Mouse (Mus musculus): ENCODE data around the gene Gm20388. TPM values are rescaled to one million over a fixed set of nuclear protein-coding genes. Genes with fewer than 3 reads are reported as not detected.
A peak's percentile ranks its signal among the peaks of the same experiment; 100 is the strongest.
"Not testable (repeated sequence)": the region's sequence is repeated elsewhere in the genome, so short reads cannot be mapped to it uniquely, and the experiment has no call there.

The Gm20388 gene
- polyA plus RNA-seq, 1 experiment from 2014 or later: not detected

DNA sequence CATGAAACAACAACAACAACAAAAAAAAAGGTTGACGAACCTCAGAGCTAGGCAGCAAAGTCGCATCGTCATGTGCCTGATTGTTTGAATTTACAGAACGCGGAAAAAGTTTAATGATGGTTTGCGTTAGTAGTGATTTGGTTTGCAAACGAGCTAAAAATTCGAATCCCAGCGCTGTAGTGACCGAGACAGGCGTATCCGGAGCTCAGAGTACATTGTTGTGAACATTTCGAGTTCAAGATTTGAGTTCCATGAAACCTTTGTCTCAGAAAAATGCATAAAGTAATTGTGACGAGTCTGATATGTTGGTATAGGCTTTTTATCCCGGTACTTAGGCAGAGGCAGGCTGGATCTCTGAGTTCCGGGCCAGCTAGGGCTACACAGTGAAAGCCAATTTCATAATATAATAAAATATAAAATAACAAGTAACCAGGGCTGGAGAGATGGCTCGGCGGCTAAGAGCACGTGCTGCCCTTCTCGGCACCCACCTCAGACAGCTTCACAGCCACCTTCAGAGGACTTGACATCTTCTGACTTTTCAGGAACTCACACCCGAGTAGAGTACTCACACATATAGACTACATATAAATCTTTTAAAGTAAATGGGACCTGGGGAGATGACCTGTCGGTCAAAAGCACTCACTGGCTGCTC, 3132.5 kb downstream of the Gm20388 start:
- 27% methylated on average over 22 of the region's 22 CpGs for WGBS
- H3K27ac ChIP-seq (ENCODE audit: low read depth, low read length): peak overlapping the region; percentile 90; the same call in 1 of the 2 replicates
- peaks cover 32% of the 10 kb centered on the region for H3K4me1 ChIP-seq (ENCODE audit: control insufficient read depth, insufficient read depth, low read length)
- peak overlapping the region; percentile 100 for H3K4me3 ChIP-seq (ENCODE audit: low read depth, low read length)
- peak overlapping the region; percentile 79 for H3K9ac ChIP-seq (ENCODE audit: low read length)
- ATAC-seq (ENCODE audit: low FRiP score) (no peak), DNase-seq (ENCODE audit: low spot score, missing footprints) (peak; percentile 91)
- H3K9me3 ChIP-seq (ENCODE audit: control insufficient read depth, low read length): no peaks in the 10 kb centered on the region
- no peaks in the 10 kb centered on the region for H3K36me3 ChIP-seq (ENCODE audit: control insufficient read depth, insufficient read depth, low read length)
- H3K4me2 ChIP-seq: peak overlapping the region; percentile 70
- H3K27me3 ChIP-seq (ENCODE audit: control insufficient read depth, insufficient read depth, low read length): no peaks in the 10 kb centered on the region

GRCm38 (mm10) chr8:123043941-123044340, 3133.3 kb downstream of the Gm20388 start:
- H3K9me3 ChIP-seq (ENCODE audit: control insufficient read depth, low read length): no peaks in the 10 kb centered on the region
- WGBS: 84% methylated on average over 3 of the region's 3 CpGs
- no peak overlapping the region for H3K4me2 ChIP-seq
- no peak overlapping the region for H3K4me3 ChIP-seq (ENCODE audit: low read depth, low read length)
- DNase-seq (ENCODE audit: low spot score, missing footprints) (no peak), ATAC-seq (ENCODE audit: low FRiP score) (no peak)
- no peaks in the 10 kb centered on the region for H3K36me3 ChIP-seq (ENCODE audit: control insufficient read depth, insufficient read depth, low read length)
- H3K4me1 ChIP-seq (ENCODE audit: control insufficient read depth, insufficient read depth, low read length): peaks cover 27% of the 10 kb centered on the region
- no peak overlapping the region for H3K9ac ChIP-seq (ENCODE audit: low read length)
- no peak overlapping the region for H3K27ac ChIP-seq (ENCODE audit: low read depth, low read length)
- no peaks in the 10 kb centered on the region for H3K27me3 ChIP-seq (ENCODE audit: control insufficient read depth, insufficient read depth, low read length)

DNA sequence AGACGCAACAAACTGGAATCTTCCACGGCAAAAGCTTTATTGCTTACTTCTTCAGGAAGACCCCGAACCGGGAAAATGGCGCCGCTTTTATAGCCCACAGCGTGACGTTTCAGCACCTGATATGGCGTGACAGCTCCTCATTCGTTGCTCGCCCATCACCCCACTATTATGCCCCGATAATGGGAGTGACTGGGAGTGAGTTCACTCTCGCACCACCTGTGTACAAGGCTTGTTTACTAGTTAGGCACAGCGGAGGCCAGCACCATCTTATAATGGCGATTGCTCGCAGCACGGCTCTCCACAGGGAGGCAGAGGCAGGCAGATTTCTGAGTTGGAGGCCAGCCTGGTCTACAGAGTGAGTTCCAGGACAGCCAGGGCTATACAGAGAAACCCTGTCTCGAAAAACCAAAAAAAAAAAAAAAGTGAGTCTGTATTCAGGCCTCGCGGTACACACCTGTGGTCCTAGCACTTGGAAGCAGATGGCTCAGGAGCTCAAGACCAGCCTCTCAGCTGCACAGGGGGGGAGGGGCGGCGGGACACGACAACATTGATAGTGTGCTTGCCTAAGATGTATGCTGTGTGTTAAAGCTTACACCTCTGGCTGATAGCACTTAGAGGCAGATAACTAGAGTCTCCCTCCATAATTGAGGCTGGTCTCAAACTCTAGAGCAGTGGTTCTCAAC, 3134.2 kb downstream of the Gm20388 start:
- 95% methylated on average over 23 of the region's 23 CpGs for WGBS
- not testable (repeated sequence) for ATAC-seq (ENCODE audit: low FRiP score)

DNA sequence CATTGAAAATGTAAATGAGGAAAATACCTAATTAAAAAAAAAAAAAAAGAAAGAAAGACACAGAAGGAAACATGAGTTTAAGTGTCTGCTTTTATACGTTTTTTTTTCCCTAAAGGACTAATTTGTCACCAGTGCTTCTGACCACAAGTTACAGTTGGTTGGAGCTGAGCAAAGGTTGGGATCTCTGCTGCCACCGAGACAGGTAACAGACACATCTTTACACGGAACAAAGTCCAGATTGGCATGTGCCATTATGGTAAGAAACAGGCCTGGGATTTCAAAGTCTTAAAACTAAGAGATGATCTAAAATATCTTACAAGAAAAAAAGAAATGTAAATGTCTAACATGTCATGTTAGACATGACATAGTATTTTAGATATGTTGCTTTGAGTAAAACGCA, 3136.1 kb downstream of the Gm20388 start:
- DNase-seq (ENCODE audit: low spot score, missing footprints) (no peak), ATAC-seq (ENCODE audit: low FRiP score) (no peak)
- no peak overlapping the region for H3K9ac ChIP-seq (ENCODE audit: low read length)
- WGBS: 83% methylated on average over 4 of the region's 4 CpGs
- H3K4me1 ChIP-seq (ENCODE audit: control insufficient read depth, insufficient read depth, low read length): peaks cover 8% of the 10 kb centered on the region
- no peak overlapping the region for H3K27ac ChIP-seq (ENCODE audit: low read depth, low read length)
- H3K27me3 ChIP-seq (ENCODE audit: control insufficient read depth, insufficient read depth, low read length): no peaks in the 10 kb centered on the region
- no peak overlapping the region for H3K4me3 ChIP-seq (ENCODE audit: low read depth, low read length)
- H3K4me2 ChIP-seq: no peak overlapping the region
- H3K36me3 ChIP-seq (ENCODE audit: control insufficient read depth, insufficient read depth, low read length): no peaks in the 10 kb centered on the region
- H3K9me3 ChIP-seq (ENCODE audit: control insufficient read depth, low read length): no peaks in the 10 kb centered on the region

More for the DNA sequence above, 3134.2 kb downstream of the Gm20388 start:
- not testable (repeated sequence) for H3K4me3 ChIP-seq (ENCODE audit: low read depth, low read length); H3K36me3 ChIP-seq (ENCODE audit: control insufficient read depth, insufficient read depth, low read length); DNase-seq (ENCODE audit: low spot score, missing footprints); H3K27me3 ChIP-seq (ENCODE audit: control insufficient read depth, insufficient read depth, low read length); H3K27ac ChIP-seq (ENCODE audit: low read depth, low read length); H3K9me3 ChIP-seq (ENCODE audit: control insufficient read depth, low read length); H3K4me2 ChIP-seq; H3K9ac ChIP-seq (ENCODE audit: low read length)
- peaks cover 18% of the 10 kb centered on the region for H3K4me1 ChIP-seq (ENCODE audit: control insufficient read depth, insufficient read depth, low read length)

DNA sequence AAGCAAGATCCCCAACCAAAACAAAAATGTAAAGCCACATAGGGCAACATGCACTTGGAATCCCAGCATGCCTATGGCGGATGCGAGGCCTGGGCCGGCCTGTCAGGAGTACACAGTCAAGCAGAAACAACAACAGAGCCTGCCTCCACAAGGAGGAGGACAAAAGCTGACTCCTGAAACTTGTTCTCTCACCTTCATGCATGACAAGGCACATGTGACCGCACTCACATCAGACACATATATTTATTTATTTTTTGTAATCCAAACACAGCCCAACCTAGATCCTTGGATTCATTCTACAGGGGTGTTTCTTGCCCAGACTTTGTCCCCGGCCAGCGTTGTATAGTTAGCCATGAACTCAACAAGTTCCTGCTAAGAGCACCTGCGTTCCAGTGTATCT, 3137.2 kb downstream of the Gm20388 start:
- Histone ChIP-seq H3K27me3 (ENCODE audit: control insufficient read depth, insufficient read depth, low read length) (no peaks in the 10 kb centered on the region), H3K4me2 (no peak overlapping the region), H3K36me3 (ENCODE audit: control insufficient read depth, insufficient read depth, low read length) (no peaks in the 10 kb centered on the region), H3K4me3 (ENCODE audit: low read depth, low read length) (no peak overlapping the region), H3K9ac (ENCODE audit: low read length) (no peak overlapping the region), H3K9me3 (ENCODE audit: control insufficient read depth, low read length) (no peaks in the 10 kb centered on the region), H3K27ac (ENCODE audit: low read depth, low read length) (no peak overlapping the region), H3K4me1 (ENCODE audit: control insufficient read depth, insufficient read depth, low read length) (peaks cover 8% of the 10 kb centered on the region)
- WGBS: 88% methylated on average over 7 of the region's 7 CpGs
- ATAC-seq (ENCODE audit: low FRiP score) (no peak), DNase-seq (ENCODE audit: low spot score, missing footprints) (no peak)

- ATAC-seq (ENCODE audit: low FRiP score) (no peak), DNase-seq (ENCODE audit: low spot score, missing footprints) (no peak)
- Histone ChIP-seq H3K9me3 (ENCODE audit: control insufficient read depth, low read length) (no peaks in the 10 kb centered on the region), H3K27me3 (ENCODE audit: control insufficient read depth, insufficient read depth, low read length) (no peaks in the 10 kb centered on the region), H3K27ac (ENCODE audit: low read depth, low read length) (no peak overlapping the region), H3K4me2 (no peak overlapping the region), H3K36me3 (ENCODE audit: control insufficient read depth, insufficient read depth, low read length) (no peaks in the 10 kb centered on the region), H3K9ac (ENCODE audit: low read length) (no peak overlapping the region), H3K4me1 (ENCODE audit: control insufficient read depth, insufficient read depth, low read length) (peaks cover 4% of the 10 kb centered on the region), H3K4me3 (ENCODE audit: low read depth, low read length) (no peak overlapping the region)
- WGBS: 88% methylated on average over 7 of the region's 7 CpGs
These were observed 3137.8 kb downstream of the Gm20388 start for GRCm38 (mm10) chr8:123048402-123048801.

DNA sequence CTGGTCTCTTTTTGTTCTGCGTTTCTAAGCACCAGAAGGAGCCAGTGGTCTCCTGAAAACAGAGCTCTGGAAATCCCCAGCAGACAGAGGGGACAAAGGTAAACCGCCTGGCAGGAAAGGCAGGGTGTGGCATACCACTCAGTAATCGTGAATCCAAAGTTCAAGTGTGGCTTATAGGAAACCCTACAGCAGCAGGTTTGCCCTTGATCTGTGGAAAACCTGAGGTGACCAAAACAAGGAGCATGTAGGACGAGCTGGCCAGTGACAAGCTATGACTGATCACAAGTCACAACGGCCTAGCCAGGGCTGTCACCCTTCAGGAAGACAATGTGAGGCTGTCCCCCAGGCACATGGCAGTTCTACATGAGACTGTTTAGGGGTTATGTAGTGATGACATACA, 3140.8 kb downstream of the Gm20388 start:
- H3K9me3 ChIP-seq (ENCODE audit: control insufficient read depth, low read length): no peaks in the 10 kb centered on the region
- no peaks in the 10 kb centered on the region for H3K27me3 ChIP-seq (ENCODE audit: control insufficient read depth, insufficient read depth, low read length)
- no peaks in the 10 kb centered on the region for H3K36me3 ChIP-seq (ENCODE audit: control insufficient read depth, insufficient read depth, low read length)
- 77% methylated on average over 5 of the region's 5 CpGs for WGBS
- no peak overlapping the region for H3K27ac ChIP-seq (ENCODE audit: low read depth, low read length)
- DNase-seq (ENCODE audit: low spot score, missing footprints): peak; percentile 53
- H3K4me1 ChIP-seq (ENCODE audit: control insufficient read depth, insufficient read depth, low read length): no peaks in the 10 kb centered on the region
- no peak overlapping the region for H3K4me3 ChIP-seq (ENCODE audit: low read depth, low read length)
- no peak overlapping the region for H3K9ac ChIP-seq (ENCODE audit: low read length)
- ATAC-seq (ENCODE audit: low FRiP score): no peak
- H3K4me2 ChIP-seq: no peak overlapping the region

DNA sequence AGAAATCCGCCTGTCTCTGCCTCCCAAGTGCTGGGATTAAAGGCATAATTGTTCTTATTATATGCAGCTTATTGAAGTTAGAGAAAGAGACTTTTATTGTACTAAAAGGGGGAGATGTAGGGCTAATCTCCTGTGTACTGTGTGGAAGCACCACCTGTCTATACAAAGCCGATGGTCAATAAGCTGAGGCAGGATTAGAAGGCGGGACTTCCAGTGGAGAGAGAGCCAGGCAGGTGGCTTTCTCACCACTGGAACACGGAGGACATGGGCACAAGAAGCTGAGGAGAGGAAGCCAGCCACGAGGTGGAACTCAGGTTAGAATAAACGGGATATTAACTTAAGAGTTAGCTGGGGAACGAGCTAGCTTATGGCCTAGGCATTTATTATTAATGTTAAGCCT, 3152.1 kb downstream of the Gm20388 start, which contains the start of gene Spg7:
TSS of gene Spg7 (plus strand) at position 222 of the 400 bp plus-strand sequence.
- Histone ChIP-seq H3K9me3 (ENCODE audit: control insufficient read depth, low read length) (no peaks in the 10 kb centered on the region), H3K4me3 (ENCODE audit: low read depth, low read length) (no peak within 1 kb of the TSS), H3K9ac (ENCODE audit: low read length) (no peak within 1 kb of the TSS), H3K4me2 (no peak within 1 kb of the TSS), H3K27me3 (ENCODE audit: control insufficient read depth, insufficient read depth, low read length) (no peaks in the 10 kb centered on the region), H3K27ac (ENCODE audit: low read depth, low read length) (no peak within 1 kb of the TSS), H3K4me1 (ENCODE audit: control insufficient read depth, insufficient read depth, low read length) (peaks cover 17% of the 10 kb centered on the region), H3K36me3 (ENCODE audit: control insufficient read depth, insufficient read depth, low read length) (no peaks in the 10 kb centered on the region)
- DNase-seq (ENCODE audit: low spot score, missing footprints) (peak; percentile 33), ATAC-seq (ENCODE audit: low FRiP score) (no peak)
- WGBS: 73% methylated on average over 7 of the region's 7 CpGs

DNA sequence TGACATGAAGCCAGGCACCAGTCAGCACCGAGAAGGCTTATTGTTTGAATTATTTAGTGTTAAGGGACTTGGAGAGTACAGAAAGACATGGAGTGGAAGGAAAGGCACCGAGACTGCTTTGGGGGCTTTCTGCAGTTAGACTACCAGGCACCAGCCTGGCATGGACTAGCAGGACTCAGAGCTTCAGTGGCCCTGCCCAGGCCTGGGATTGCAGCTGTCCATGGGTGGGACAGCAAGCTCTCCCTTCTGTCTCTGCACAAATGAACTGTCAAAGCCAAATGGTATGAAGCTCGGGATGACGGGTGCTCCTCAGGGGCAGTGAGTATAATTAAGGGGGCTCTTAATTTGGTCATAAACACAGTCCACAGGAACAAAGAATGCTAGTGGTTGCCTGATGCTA, 3153.4 kb downstream of the Gm20388 start:
- Histone ChIP-seq H3K4me1 (ENCODE audit: control insufficient read depth, insufficient read depth, low read length) (peaks cover 17% of the 10 kb centered on the region), H3K27ac (ENCODE audit: low read depth, low read length) (no peak overlapping the region), H3K4me2 (peak overlapping the region; percentile 42), H3K36me3 (ENCODE audit: control insufficient read depth, insufficient read depth, low read length) (no peaks in the 10 kb centered on the region), H3K9me3 (ENCODE audit: control insufficient read depth, low read length) (no peaks in the 10 kb centered on the region), H3K4me3 (ENCODE audit: low read depth, low read length) (no peak overlapping the region), H3K9ac (ENCODE audit: low read length) (no peak overlapping the region; the same call in 1 of the 2 replicates), H3K27me3 (ENCODE audit: control insufficient read depth, insufficient read depth, low read length) (no peaks in the 10 kb centered on the region)
- no peak for ATAC-seq (ENCODE audit: low FRiP score)
- 88% methylated on average over 4 of the region's 4 CpGs for WGBS
- no peak for DNase-seq (ENCODE audit: low spot score, missing footprints)

All from midbrain, embryonic 11.5 days (tissue).